Mouse (Mus musculus) limb, embryonic 14.5 days (tissue): ENCODE data around the gene Mab21l3. TPM values are rescaled to one million over a fixed set of nuclear protein-coding genes. Genes with fewer than 3 reads are reported as not detected.
A peak's percentile ranks its signal among the peaks of the same experiment; 100 is the strongest.

Source experiments
- ATAC-seq: fragments of 200-750 bp; cut with Nextera tagmentation; 2 replicates; pipeline ENCODE4 v1.8.0; 2017; ENCODE audit warnings: low read depth, moderate number of reproducible peaks, moderate TSS enrichment; ENCODE audit not compliant: low FRiP score
- DNase-seq: peaks from one replicate; pipeline ENCODE4 v3.0.0-alpha.2; 2015; ENCODE audit warnings: low spot score
- H3K27ac ChIP-seq: fragments of 300-500 bp; sonication (generic); replicated peaks from 2 replicates; pipeline ENCODE4 v1.5.1; 2014; ENCODE audit warnings: low read depth, mild to moderate bottlenecking, low read length, moderate library complexity, mixed read lengths
- H3K27me3 ChIP-seq: fragments of 300-500 bp; sonication (generic); 2 replicates; pipeline ENCODE4 v1.6.1; 2014; ENCODE audit warnings: low read length, mixed read lengths; ENCODE audit not compliant: control insufficient read depth, insufficient read depth
- H3K36me3 ChIP-seq: fragments of 300-500 bp; sonication (generic); 2 replicates; pipeline ENCODE4 v1.6.1; 2014; ENCODE audit warnings: mild to moderate bottlenecking, low read length, moderate library complexity, mixed read lengths; ENCODE audit not compliant: control insufficient read depth, insufficient read depth
- H3K4me1 ChIP-seq: fragments of 300-500 bp; sonication (generic); 2 replicates; pipeline ENCODE4 v1.6.1; 2014; ENCODE audit warnings: antibody characterized with exemption, low read length, mixed read lengths; ENCODE audit not compliant: control insufficient read depth, insufficient read depth
- H3K4me2 ChIP-seq: fragments of 300-500 bp; sonication (generic); replicated peaks from 2 replicates; pipeline ENCODE4 v1.6.1; 2014; ENCODE audit warnings: low read depth, mild to moderate bottlenecking, low read length, moderate library complexity; ENCODE audit not compliant: severe bottlenecking
- H3K4me3 ChIP-seq: fragments of 300-500 bp; sonication (generic); replicated peaks from 2 replicates; pipeline ENCODE4 v1.5.1; 2014; ENCODE audit warnings: low read length
- H3K9ac ChIP-seq: fragments of 300-500 bp; sonication (generic); 2 replicates; pipeline ENCODE4 v1.6.1; 2014; ENCODE audit warnings: mild to moderate bottlenecking, low read depth, low read length, moderate library complexity; ENCODE audit not compliant: severe bottlenecking
- H3K9me3 ChIP-seq: fragments of 300-500 bp; sonication (generic); 2 replicates; pipeline ENCODE4 v1.6.1; 2016; ENCODE audit warnings: low read length; ENCODE audit not compliant: control insufficient read depth
- POLR2A ChIP-seq: fragments of 200-500 bp; IDR thresholded peaks from 2 replicates; pipeline ENCODE4 v1.8.0; 2012; ENCODE audit warnings: inconsistent platforms, mild to moderate bottlenecking, moderate library complexity, borderline replicate concordance; ENCODE audit not compliant: insufficient read depth, insufficient read length; ENCODE audit errors: extremely low read depth
- WGBS: fragments of 180-500 bp; shearing (Covaris S2); extraction: QIAGEN DNeasy Blood & Tissue Kit; methylation state at CpG from one replicate; pipeline ENCODE4 v1.1.7; 2014; 5-methylcytosine and 5-hydroxymethylcytosine counted together
- polyA plus RNA-seq, 2 experiments: library from polyadenylated mRNA; depleted of rRNA in 1 of 2; stranded (reverse) in 1 of 2; unstranded in 1 of 2; fragments of >200 nt; fragmentation: Nextera tagmentation in 1 of 2; extraction: Ambion mirVana in 1 of 2; gene quantifications; 2 replicates each; pipeline versions ENCODE4 v1.2.1 to v1.2.3; 2012 to 2014

Gene Mab21l3
- polyA plus RNA-seq, 2 experiments, result 1.5 to 2.9 TPM

DNA sequence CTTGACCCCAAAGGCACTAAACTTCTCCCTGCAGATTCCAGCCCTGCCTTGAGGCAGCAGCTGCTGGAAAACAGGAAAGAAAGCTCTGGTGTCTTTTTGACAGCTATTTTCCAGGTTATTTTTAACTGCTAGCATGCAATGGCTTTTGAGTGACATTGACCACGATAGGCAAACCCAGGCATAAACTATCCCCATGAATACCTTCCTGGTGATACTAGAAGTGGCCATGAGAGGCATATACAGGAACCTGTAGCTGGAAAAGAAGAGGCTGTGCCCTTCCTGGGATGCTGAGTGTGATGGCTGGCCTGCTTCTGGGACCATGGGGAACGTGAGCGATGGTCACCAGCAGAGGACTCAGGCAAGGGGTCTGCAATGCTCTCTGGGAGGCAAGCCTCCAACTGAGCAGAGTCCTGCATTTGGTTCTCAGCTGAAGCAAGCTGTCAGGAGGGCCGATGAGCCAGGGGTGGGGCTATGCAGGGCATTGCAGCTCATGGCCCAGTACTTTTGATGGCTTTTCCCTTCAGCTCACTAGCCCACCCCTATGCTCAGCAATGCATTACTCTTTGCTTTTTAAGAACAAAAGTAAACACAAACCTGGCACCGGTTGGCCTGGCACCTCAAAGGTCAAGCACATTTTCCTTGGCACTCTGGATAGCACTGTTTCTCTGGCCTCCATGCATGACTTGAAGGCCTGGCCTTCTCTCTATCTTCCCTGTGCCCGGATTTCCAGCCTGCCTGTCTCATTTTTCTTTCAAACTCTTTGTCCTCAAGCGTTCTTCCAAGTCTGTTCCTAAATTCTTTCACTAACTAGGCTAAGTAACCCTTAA, 27.9 kb upstream of the Mab21l3 start:
- WGBS, result 64% methylated on average over 7 of the region's 7 CpGs
- Histone ChIP-seq H3K27me3 (no peaks in the 10 kb centered on the region), H3K9me3 (no peaks in the 10 kb centered on the region), H3K4me1 (no peaks in the 10 kb centered on the region; the same call in 1 of the 2 replicates), H3K9ac (no peak overlapping the region), H3K36me3 (peaks cover 38% of the 10 kb centered on the region), H3K4me3 (no peak overlapping the region), H3K27ac (0 out of 2 replicates have a peak overlapping the region, but pooled peaks have one; percentile 16), H3K4me2 (no peak overlapping the region)
- TF ChIP-seq POLR2A, result no peak
- DNase-seq (no peak), ATAC-seq (no peak)

GRCm38 (mm10) chr3:101875258-101875920, 26.6 kb upstream of the Mab21l3 start:
- 83% methylated on average over 10 of the region's 10 CpGs for WGBS
- Histone ChIP-seq H3K4me1 (no peaks in the 10 kb centered on the region; the same call in 1 of the 2 replicates), H3K36me3 (peaks cover 38% of the 10 kb centered on the region), H3K9ac (no peak overlapping the region), H3K4me3 (no peak overlapping the region), H3K27me3 (no peaks in the 10 kb centered on the region), H3K9me3 (no peaks in the 10 kb centered on the region), H3K27ac (no peak overlapping the region), H3K4me2 (no peak overlapping the region)
- no peak for DNase-seq
- TF ChIP-seq POLR2A, result no peak
- ATAC-seq, result no peak

GRCm38 (mm10) chr3:101873061-101873675, 24.4 kb upstream of the Mab21l3 start:
- Histone ChIP-seq H3K9me3 (no peaks in the 10 kb centered on the region), H3K4me3 (no peak overlapping the region), H3K27me3 (no peaks in the 10 kb centered on the region), H3K36me3 (peaks cover 28% of the 10 kb centered on the region; the same call in 1 of the 2 replicates), H3K4me2 (no peak overlapping the region), H3K4me1 (no peaks in the 10 kb centered on the region), H3K9ac (no peak overlapping the region), H3K27ac (no peak overlapping the region)
- ATAC-seq (no peak), DNase-seq (no peak)
- WGBS, result 79% methylated on average over 7 of the region's 7 CpGs
- TF ChIP-seq POLR2A, result no peak

DNA sequence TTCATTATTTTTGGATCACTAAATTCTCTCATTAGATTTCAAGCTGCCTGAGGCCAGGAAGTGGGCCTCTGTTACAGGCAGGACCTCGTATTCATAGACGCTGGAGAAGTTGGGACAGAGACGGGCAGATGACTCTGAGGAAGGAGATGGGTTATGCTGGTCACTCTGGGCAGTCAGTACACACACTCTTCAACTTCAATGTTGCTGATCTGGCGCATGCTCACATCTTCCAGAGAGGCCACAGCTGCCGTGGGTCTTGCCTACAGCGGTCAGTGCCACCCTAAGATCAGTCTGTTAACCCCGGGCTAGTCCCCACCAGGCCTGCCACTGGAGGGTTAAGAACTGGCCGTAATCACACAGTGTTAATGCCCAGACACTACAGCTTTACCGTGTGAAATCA, 23.2 kb upstream of the Mab21l3 start:
- no peak overlapping the region for H3K27ac ChIP-seq
- no peaks in the 10 kb centered on the region for H3K4me1 ChIP-seq
- peaks cover 19% of the 10 kb centered on the region; the same call in 1 of the 2 replicates for H3K36me3 ChIP-seq
- no peaks in the 10 kb centered on the region for H3K27me3 ChIP-seq
- H3K9me3 ChIP-seq, result no peaks in the 10 kb centered on the region
- ATAC-seq (no peak), DNase-seq (no peak)
- H3K4me2 ChIP-seq, result no peak overlapping the region
- no peak for TF ChIP-seq POLR2A
- H3K4me3 ChIP-seq, result no peak overlapping the region
- H3K9ac ChIP-seq, result no peak overlapping the region
- WGBS, result 80% methylated on average over 9 of the region's 9 CpGs

DNA sequence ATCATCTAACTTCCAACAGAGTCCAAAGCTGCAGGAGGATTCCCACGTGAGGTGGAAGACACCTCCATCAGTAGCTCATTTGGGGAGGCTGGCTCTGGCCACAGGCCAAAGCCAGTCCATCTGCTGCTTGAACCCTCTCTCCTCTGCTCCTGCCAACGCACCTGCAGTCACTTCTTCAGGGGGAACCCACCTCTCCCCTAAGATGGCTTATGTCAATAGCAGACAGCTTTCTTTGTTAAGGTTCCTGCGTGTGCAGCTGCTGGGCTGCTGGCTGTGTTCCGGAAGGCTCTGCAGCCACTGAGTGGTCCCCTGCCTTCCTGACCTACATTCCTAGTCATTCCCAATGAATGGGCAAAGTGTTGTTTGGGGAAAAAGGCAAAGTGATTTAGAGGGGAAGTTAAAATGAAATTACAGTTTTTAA, 18.3 kb upstream of the Mab21l3 start:
- TF ChIP-seq POLR2A, result no peak
- DNase-seq (no peak), ATAC-seq (no peak)
- Histone ChIP-seq H3K4me1 (no peaks in the 10 kb centered on the region), H3K4me2 (no peak overlapping the region), H3K9me3 (no peaks in the 10 kb centered on the region), H3K27me3 (no peaks in the 10 kb centered on the region), H3K4me3 (no peak overlapping the region), H3K9ac (no peak overlapping the region), H3K36me3 (peaks cover 25% of the 10 kb centered on the region), H3K27ac (no peak overlapping the region)
- WGBS, result 67% methylated on average over 4 of the region's 4 CpGs
